19 mouse cellular contexts compared by ENCODE assay signal in the genomic region with DNA sequence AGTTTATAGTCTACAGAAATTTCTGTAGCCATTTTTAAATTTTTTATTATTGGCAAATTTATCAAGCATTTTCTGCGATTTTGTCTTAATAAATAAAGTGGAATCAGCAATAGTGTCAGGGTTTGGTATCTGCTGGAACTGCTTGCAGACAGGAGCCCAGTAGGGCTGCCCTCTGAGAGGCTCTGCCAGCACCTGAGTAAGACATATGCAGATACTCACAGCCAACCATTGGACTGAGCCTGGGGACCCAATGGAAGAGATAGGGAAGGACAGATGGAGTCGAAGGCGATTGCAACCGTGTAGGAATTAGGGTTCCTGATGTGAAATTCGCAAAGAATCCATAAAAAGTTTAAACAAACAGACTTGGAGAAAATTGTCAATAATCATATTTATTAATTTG. TPM values are rescaled to one million over a fixed set of nuclear protein-coding genes. Genes with fewer than 3 reads are reported as not detected.
"Had no signal": no experiment of that assay in that cellular context is flagged by ENCODE, and none has a peak within 500 bp of the region (broad histone marks: within the 10 kb centered on the region; RNA-seq: fewer than 3 reads in every experiment).

No protein-coding gene starts in this region.

- H3K27me3 ChIP-seq: liver, embryonic 13.5 days; midbrain, embryonic 12.5 days; midbrain, embryonic 15.5 days; neural tube, embryonic 12.5 days; neural tube, embryonic 15.5 days had no signal

- H3K36me3 ChIP-seq: liver, embryonic 13.5 days; midbrain, embryonic 12.5 days; midbrain, embryonic 15.5 days; neural tube, embryonic 12.5 days; neural tube, embryonic 15.5 days had no signal

- ATAC-seq: midbrain, embryonic 15.5 days had no signal

- H3K4me3 ChIP-seq: left cerebral cortex, adult 2 months; liver, embryonic 13.5 days; midbrain, embryonic 12.5 days; midbrain, embryonic 15.5 days; neural tube, embryonic 12.5 days; neural tube, embryonic 15.5 days had no signal

- H3K9me3 ChIP-seq: liver, embryonic 13.5 days; midbrain, embryonic 12.5 days; midbrain, embryonic 15.5 days; neural tube, embryonic 12.5 days; neural tube, embryonic 15.5 days had no signal

- H3K4me2 ChIP-seq: liver, embryonic 13.5 days; midbrain, embryonic 12.5 days; midbrain, embryonic 15.5 days; neural tube, embryonic 12.5 days; neural tube, embryonic 15.5 days had no signal

- H3K9ac ChIP-seq: liver, embryonic 13.5 days; midbrain, embryonic 12.5 days; midbrain, embryonic 15.5 days; neural tube, embryonic 12.5 days; neural tube, embryonic 15.5 days had no signal

- H3K4me1 ChIP-seq: liver, embryonic 13.5 days; midbrain, embryonic 12.5 days; midbrain, embryonic 15.5 days; neural tube, embryonic 12.5 days; neural tube, embryonic 15.5 days had no signal

- DNase-seq: kidney, postnatal 25 days; layer of hippocampus, postnatal 36 days; liver, embryonic 13.5 days; lung, adult 2 months; lung, postnatal 14 days; lung, postnatal 4 days; right cerebral cortex, adult 18-20 months; right cerebral cortex, postnatal 14 days; right cerebral cortex, postnatal 4 days; thymus, postnatal 25 days had no signal

- H3K27ac ChIP-seq: kidney, postnatal 0 days; left cerebral cortex, adult 2 months; liver, embryonic 13.5 days; midbrain, embryonic 12.5 days; midbrain, embryonic 15.5 days; neural tube, embryonic 12.5 days; neural tube, embryonic 15.5 days; stomach, postnatal 0 days had no signal

RNA-seq across cellular contexts. Expression of a gene that starts 19.0 kb away (rescaled TPM):
- total RNA-seq: liver, adult 2 months had no signal
- polyA plus RNA-seq: large intestine, adult 2 months; liver, adult 2 months; lung, adult 2 months had no signal
